Mouse (Mus musculus) cerebellum, postnatal 4 days (tissue): ENCODE results near the gene Wdr1.
"Not testable (repeated sequence)": the region's sequence is repeated elsewhere in the genome, so short reads cannot be mapped to it uniquely, and the experiment has no call there.

Source experiments
- DNase-seq, 2 experiments: peaks; one replicate each; pipeline ENCODE4 v3.0.0; 2022; ENCODE audit warnings: low spot score in 2 of 2, mixed read lengths in 1 of 2

Wdr1 gene

GRCm38 (mm10) chr5:38496491-38497057 is 66.4 kb downstream of the Wdr1 start:
- no peak for DNase-seq

- no peak for DNase-seq
Measured at GRCm38 (mm10) chr5:38493890-38494289, 69.1 kb downstream of the Wdr1 start.

- DNase-seq: no peak
Measured at GRCm38 (mm10) chr5:38491763-38492162, 71.3 kb downstream of the Wdr1 start.

- DNase-seq: no peak
Measured at GRCm38 (mm10) chr5:38489739-38490138, 73.3 kb downstream of the Wdr1 start.

- no peak for DNase-seq
Measured at GRCm38 (mm10) chr5:38488673-38489615, 74.1 kb downstream of the Wdr1 start.

GRCm38 (mm10) chr5:38488026-38488425 is 75.0 kb downstream of the Wdr1 start:
- no peak for DNase-seq

GRCm38 (mm10) chr5:38487247-38487646 is 75.8 kb downstream of the Wdr1 start:
- no peak for DNase-seq

GRCm38 (mm10) chr5:38485946-38486345 is 77.1 kb downstream of the Wdr1 start:
- DNase-seq: no peak

GRCm38 (mm10) chr5:38483518-38484110 is 79.4 kb downstream of the Wdr1 start:
- DNase-seq: no peak

GRCm38 (mm10) chr5:38480822-38481707 is 82.0 kb downstream of the Wdr1 start:
- DNase-seq: no peak

GRCm38 (mm10) chr5:38479908-38480725 is 82.9 kb downstream of the Wdr1 start:
- DNase-seq: peak in 1 of 2 experiments; percentile 42

- DNase-seq: not testable (repeated sequence)
Measured at GRCm38 (mm10) chr5:38479545-38479907, 83.5 kb downstream of the Wdr1 start.

- no peak for DNase-seq
Measured at GRCm38 (mm10) chr5:38479027-38479426, 84.0 kb downstream of the Wdr1 start.

- no peak for DNase-seq
Measured at GRCm38 (mm10) chr5:38477731-38478445, 85.1 kb downstream of the Wdr1 start.

- peak in 1 of 2 experiments; percentile 80 for DNase-seq
Measured at GRCm38 (mm10) chr5:38476861-38477565, 86.0 kb downstream of the Wdr1 start.
